Mouse (Mus musculus) embryo, embryonic 10 days (tissue): ENCODE measurements at regions not wholly inside any gene's neighbourhood (a gene's known extent, or its start where the extent isn't known, plus 50 kb on each side); places are given as distances from the start of the nearest gene placed in this dataset.

Experiments
- DNase-seq: peaks from one replicate; pipeline ENCODE4 v3.0.0-alpha.2; 2015; ENCODE audit warnings: low spot score

DNA sequence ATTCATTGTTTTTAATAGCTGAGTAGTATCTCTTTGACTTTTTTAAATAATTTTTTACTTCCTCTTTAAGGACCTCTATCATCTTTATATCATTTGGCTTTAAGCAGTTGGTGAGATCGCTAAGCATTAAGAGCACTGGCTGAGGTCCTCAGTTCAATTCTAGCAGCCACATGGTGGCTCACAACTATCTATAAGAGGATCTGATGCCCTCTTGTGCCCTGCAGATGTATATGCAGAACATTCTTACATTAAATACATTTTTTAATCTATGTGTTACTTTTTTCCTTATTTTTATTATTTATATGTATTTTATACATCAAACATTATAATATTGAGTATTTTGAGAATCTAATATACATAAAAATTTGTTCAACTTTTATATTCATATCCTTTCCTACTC, 119.3 kb downstream of the Efhb start:
- DNase-seq: no peak

DNA sequence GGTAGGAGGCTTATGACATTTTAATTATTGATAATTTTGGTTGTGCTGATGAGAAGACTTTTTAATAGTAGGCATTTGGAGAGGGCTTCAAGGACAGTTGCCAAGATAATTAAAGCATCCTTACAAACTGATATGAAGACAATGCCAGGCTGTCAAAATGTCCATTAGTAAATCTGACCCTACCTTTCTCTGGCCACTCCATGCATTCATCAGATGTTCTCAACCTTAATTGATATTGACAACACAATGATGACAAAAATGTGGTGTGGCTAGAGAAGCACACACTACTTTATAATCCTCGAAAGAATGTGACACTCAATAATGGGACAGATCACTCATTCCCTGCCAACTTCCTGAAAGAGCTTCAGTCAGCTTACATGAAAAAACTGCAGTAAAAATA, 140.1 kb downstream of the Efhb start:
- peak; percentile 3 for DNase-seq
